Mouse (Mus musculus) layer of hippocampus, adult 8-10 months (tissue): ENCODE results near the gene Jazf1. TPM values are rescaled to one million over a fixed set of nuclear protein-coding genes. Genes with fewer than 3 reads are reported as not detected.

ENCODE experiments used
- DNase-seq, 2 experiments: peaks; one replicate each; pipeline ENCODE4 v3.0.0; 2022; ENCODE audit warnings: low spot score in 2 of 2
- total RNA-seq, 4 experiments: library from RNA; stranded (reverse); gene quantifications; 2 replicates each; pipeline ENCODE4 v1.2.4; 2022

The Jazf1 gene
- total RNA-seq, 4 experiments from 2014 or later, result 25.0 to 30.9 (median 28.5) TPM

- no peak for DNase-seq
These were observed 53.7 kb downstream of the Jazf1 start for GRCm38 (mm10) chr6:53014460-53015455.

- no peak for DNase-seq
These were observed 58.1 kb downstream of the Jazf1 start for GRCm38 (mm10) chr6:53010286-53010685.

GRCm38 (mm10) chr6:53006032-53006431, 62.4 kb downstream of the Jazf1 start:
- DNase-seq, result no peak

- no peak for DNase-seq
These were observed 62.9 kb downstream of the Jazf1 start for GRCm38 (mm10) chr6:53005544-53005943.

GRCm38 (mm10) chr6:52990816-52991215, 77.6 kb downstream of the Jazf1 start:
- DNase-seq, result no peak

GRCm38 (mm10) chr6:52987905-52988640, 80.4 kb downstream of the Jazf1 start:
- no peak for DNase-seq

GRCm38 (mm10) chr6:52987391-52987790, 81.0 kb downstream of the Jazf1 start:
- no peak for DNase-seq

GRCm38 (mm10) chr6:52982175-52982574, 86.3 kb downstream of the Jazf1 start:
- DNase-seq, result peak in 1 of 2 experiments; percentile 1

GRCm38 (mm10) chr6:52979503-52979902, 88.9 kb downstream of the Jazf1 start:
- DNase-seq, result peak; percentile 3

- peak in 1 of 2 experiments; percentile 1 for DNase-seq
These were observed 95.1 kb downstream of the Jazf1 start for GRCm38 (mm10) chr6:52973351-52973750.

GRCm38 (mm10) chr6:52972138-52972537, 96.3 kb downstream of the Jazf1 start:
- peak in 1 of 2 experiments; percentile 2 for DNase-seq

GRCm38 (mm10) chr6:52969717-52970261, 98.6 kb downstream of the Jazf1 start:
- peak; percentile 39 to 66 for DNase-seq

GRCm38 (mm10) chr6:52968346-52968891, 100.0 kb downstream of the Jazf1 start:
- DNase-seq, result no peak

- no peak for DNase-seq
These were observed 100.7 kb downstream of the Jazf1 start for GRCm38 (mm10) chr6:52967557-52968270.

GRCm38 (mm10) chr6:52966001-52966400, 102.4 kb downstream of the Jazf1 start:
- DNase-seq, result no peak

- DNase-seq, result no peak
These were observed 103.1 kb downstream of the Jazf1 start for GRCm38 (mm10) chr6:52965340-52965739.

GRCm38 (mm10) chr6:52963840-52964690, 104.4 kb downstream of the Jazf1 start:
- DNase-seq, result peak in 1 of 2 experiments; percentile 57

GRCm38 (mm10) chr6:52963430-52963732, 105.0 kb downstream of the Jazf1 start:
- DNase-seq, result no peak

GRCm38 (mm10) chr6:52962600-52963429, 105.6 kb downstream of the Jazf1 start:
- DNase-seq, result no peak
